Mouse (Mus musculus) heart, embryonic 11.5 days (tissue): ENCODE measurements around the gene Plbd1. TPM values are rescaled to one million over a fixed set of nuclear protein-coding genes. Genes with fewer than 3 reads are reported as not detected.

ENCODE experiments used
- polyA plus RNA-seq: library from polyadenylated mRNA; unstranded; fragments of >200 nt; fragmentation: Nextera tagmentation; extraction: Ambion mirVana; gene quantifications from 2 replicates; pipeline ENCODE4 v1.2.1, GENCODE M21; 2014

Gene Plbd1
- polyA plus RNA-seq, 1 experiment from 2014 or later = 5.3 TPM

Other genes starting within 250 kb of the Plbd1 start
- not detected in 2 replicates for gene E330021D16Rik, start 246.4 kb downstream of the Plbd1 start, polyA plus RNA-seq
- 43.1 and 49.7 TPM in 2 replicates for gene Atf7ip, start 155.8 kb downstream of the Plbd1 start, polyA plus RNA-seq
- gene Gucy2c, start 119.8 kb upstream of the Plbd1 start, polyA plus RNA-seq = 0.11 TPM in 1 of 2 replicates, not detected in the other
- gene Hist4h4, start 142.5 kb upstream of the Plbd1 start, polyA plus RNA-seq = 0.17 and 0.51 TPM in 2 replicates
- 81.7 and 91.1 TPM in 2 replicates for gene H2afj, start 146.3 kb upstream of the Plbd1 start, polyA plus RNA-seq
- gene BC049715, start 165.7 kb upstream of the Plbd1 start, polyA plus RNA-seq = 1.6 and 2.1 TPM in 2 replicates
- gene Wbp11, start 166.3 kb upstream of the Plbd1 start, polyA plus RNA-seq = 93.5 and 107 TPM in 2 replicates
- gene Smco3, start 173.5 kb upstream of the Plbd1 start, polyA plus RNA-seq = not detected in 2 replicates
- gene Art4, start 195.8 kb upstream of the Plbd1 start, polyA plus RNA-seq = 13.2 and 15.1 TPM in 2 replicates
- gene Mgp, start 213.9 kb upstream of the Plbd1 start, polyA plus RNA-seq = 73.6 and 75.1 TPM in 2 replicates